Mouse (Mus musculus) MEL (cell line): Measurements from ENCODE around the gene AC170998.1. TPM values are rescaled to one million over a fixed set of nuclear protein-coding genes. Genes with fewer than 3 reads are reported as not detected.

ENCODE experiments used
- DNase-seq: peaks from one replicate; pipeline ENCODE4 v3.0.0; 2011; ENCODE audit warnings: low read depth, low spot score
- H3K27ac ChIP-seq: 2 replicates; pipeline ENCODE4 v1.5.1; 2012; ENCODE audit warnings: low read depth, mild to moderate bottlenecking, control low read depth, low read length, moderate library complexity; ENCODE audit not compliant: control insufficient read depth
- H3K27me3 ChIP-seq, 2 experiments: fragments of 150-350 bp in 1 of 2; sonication (generic) in 1 of 2; 2 replicates each; pipeline ENCODE4 v1.6.1; 2012; ENCODE audit warnings: low read length in 2 of 2, mild to moderate bottlenecking in 2 of 2, improper control_type of control experiment in 1 of 2, moderate library complexity in 1 of 2; ENCODE audit not compliant: insufficient read depth in 2 of 2, control insufficient read depth in 1 of 2
- H3K36me3 ChIP-seq, 2 experiments: 2 replicates each; pipeline ENCODE4 v1.6.1; 2012 to 2014; ENCODE audit warnings: low read length in 2 of 2, improper control_type of control experiment in 1 of 2, inconsistent platforms in 1 of 2, mild to moderate bottlenecking in 1 of 2; ENCODE audit not compliant: insufficient read depth in 2 of 2, control insufficient read depth in 1 of 2
- H3K4me1 ChIP-seq, 2 experiments: fragments of 150-350 bp in 1 of 2; sonication (generic) in 1 of 2; 2 replicates each; pipeline ENCODE4 v1.6.1; 2012; ENCODE audit warnings: low read length in 2 of 2, improper control_type of control experiment in 1 of 2, mild to moderate bottlenecking in 1 of 2; ENCODE audit not compliant: insufficient read depth in 2 of 2, control insufficient read depth in 1 of 2
- H3K4me3 ChIP-seq, 2 experiments: fragments of 150-350 bp in 1 of 2; sonication (generic) in 1 of 2; 2 replicates each; pipeline ENCODE4 v1.5.1; 2012; ENCODE audit warnings: low read depth in 2 of 2, low read length in 2 of 2, mild to moderate bottlenecking in 2 of 2, moderate library complexity in 2 of 2, control low read depth in 1 of 2, improper control_type of control experiment in 1 of 2; ENCODE audit not compliant: control insufficient read depth in 1 of 2, insufficient read depth in 1 of 2
- H3K79me2 ChIP-seq: 2 replicates; pipeline ENCODE4 v1.6.1; 2012; ENCODE audit warnings: mild to moderate bottlenecking, low read length, moderate library complexity; ENCODE audit not compliant: control insufficient read depth, poor library complexity, insufficient read depth
- H3K9ac ChIP-seq: 2 replicates; pipeline ENCODE4 v1.6.1; 2012; ENCODE audit warnings: low read depth, mild to moderate bottlenecking, control low read depth, low read length, moderate library complexity; ENCODE audit not compliant: control insufficient read depth, poor library complexity, severe bottlenecking
- H3K9me3 ChIP-seq: fragments of 150-350 bp; sonication (generic); replicated peaks from 2 replicates; pipeline ENCODE4 v1.6.1; 2012; ENCODE audit warnings: mild to moderate bottlenecking, low read length, improper control_type of control experiment, moderate library complexity; ENCODE audit not compliant: insufficient read depth
- BHLHE40 ChIP-seq: IDR thresholded peaks from 2 replicates; pipeline ENCODE4 v1.6.1; 2012; ENCODE audit warnings: low read depth, mild to moderate bottlenecking, inconsistent platforms, low read length, improper control_type of control experiment, borderline replicate concordance
- CHD1 ChIP-seq: IDR thresholded peaks from 2 replicates; pipeline ENCODE4 v1.6.1; 2012; ENCODE audit warnings: low read depth, mild to moderate bottlenecking, inconsistent platforms, low read length, improper control_type of control experiment
- E2F4 ChIP-seq: IDR thresholded peaks from 2 replicates; pipeline ENCODE4 v1.6.1; 2011; ENCODE audit warnings: low read depth, low read length, improper control_type of control experiment, borderline replicate concordance
- ELF1 ChIP-seq: IDR thresholded peaks from 2 replicates; pipeline ENCODE4 v1.6.1; 2014; ENCODE audit warnings: low read depth, mild to moderate bottlenecking, inconsistent platforms, low read length, improper control_type of control experiment, moderate library complexity
- EP300 ChIP-seq, 2 experiments: IDR thresholded peaks; 2 replicates each; pipeline ENCODE4 v1.6.1; 2011; ENCODE audit warnings: improper control_type of control experiment in 2 of 2, low read length in 2 of 2, low read depth in 1 of 2, mild to moderate bottlenecking in 1 of 2
- ETS1 ChIP-seq: IDR thresholded peaks from 2 replicates; pipeline ENCODE4 v1.6.1; 2012; ENCODE audit warnings: low read depth, mild to moderate bottlenecking, inconsistent platforms, low read length, improper control_type of control experiment, moderate library complexity
- GABPA ChIP-seq: IDR thresholded peaks from 2 replicates; pipeline ENCODE4 v1.6.1; 2012; ENCODE audit warnings: low read depth, mild to moderate bottlenecking, inconsistent platforms, low read length, improper control_type of control experiment, moderate library complexity
- GATA1 ChIP-seq: IDR thresholded peaks from 2 replicates; pipeline ENCODE4 v1.6.1; 2011; ENCODE audit warnings: low read depth, low read length, improper control_type of control experiment
- HCFC1 ChIP-seq: IDR thresholded peaks from 2 replicates; pipeline ENCODE4 v1.6.1; 2012; ENCODE audit warnings: low read depth, mild to moderate bottlenecking, inconsistent platforms, low read length, improper control_type of control experiment, moderate library complexity
- KAT2A ChIP-seq: conservative IDR thresholded peaks from 2 replicates; pipeline ENCODE4 v1.6.1; 2012; ENCODE audit warnings: low read depth, low read length, improper control_type of control experiment, inconsistent platforms
- MAX ChIP-seq: IDR thresholded peaks from 2 replicates; pipeline ENCODE4 v1.6.1; 2011; ENCODE audit warnings: low read length, improper control_type of control experiment
- MAZ ChIP-seq: IDR thresholded peaks from 2 replicates; pipeline ENCODE4 v1.6.1; 2012; ENCODE audit warnings: low read depth, mild to moderate bottlenecking, inconsistent platforms, low read length, improper control_type of control experiment
- MYB ChIP-seq: IDR thresholded peaks from 2 replicates; pipeline ENCODE4 v1.6.1; 2011; ENCODE audit warnings: mild to moderate bottlenecking, low read depth, low read length, improper control_type of control experiment
- NELFE ChIP-seq: IDR thresholded peaks from 2 replicates; pipeline ENCODE4 v1.6.1; 2011; ENCODE audit warnings: low read depth, low read length, improper control_type of control experiment
- POLR2A ChIP-seq, 2 experiments: IDR thresholded peaks; 2 replicates each; pipeline ENCODE4 v1.6.1; 2011 to 2012; ENCODE audit warnings: low read length in 2 of 2, mild to moderate bottlenecking in 2 of 2, control low read depth in 1 of 2, improper control_type of control experiment in 1 of 2, low read depth in 1 of 2, moderate library complexity in 1 of 2; ENCODE audit not compliant: control insufficient read depth in 1 of 2, insufficient read depth in 1 of 2, poor library complexity in 1 of 2
- POLR2AphosphoS5 ChIP-seq: IDR thresholded peaks from 2 replicates; pipeline ENCODE4 v1.6.1; 2012; ENCODE audit warnings: low read depth, borderline replicate concordance, mild to moderate bottlenecking, inconsistent platforms, low read length, moderate library complexity, mixed read lengths
- SIN3A ChIP-seq: IDR thresholded peaks from 2 replicates; pipeline ENCODE4 v1.6.1; 2012; ENCODE audit warnings: low read length, improper control_type of control experiment, inconsistent platforms
- SMC3 ChIP-seq: IDR thresholded peaks from 2 replicates; pipeline ENCODE4 v1.6.1; 2011; ENCODE audit warnings: low read depth, low read length, improper control_type of control experiment
- TAL1 ChIP-seq: IDR thresholded peaks from 2 replicates; pipeline ENCODE4 v1.6.1; 2012; ENCODE audit warnings: mild to moderate bottlenecking, inconsistent platforms, low read length, moderate library complexity, mixed read lengths
- TBP ChIP-seq: IDR thresholded peaks from 2 replicates; pipeline ENCODE4 v1.8.0; 2011; ENCODE audit warnings: low read depth, low read length, improper control_type of control experiment
- TCF12 ChIP-seq: IDR thresholded peaks from 2 replicates; pipeline ENCODE4 v1.6.1; 2014; ENCODE audit warnings: low read depth, mild to moderate bottlenecking, inconsistent platforms, low read length, improper control_type of control experiment, moderate library complexity
- USF2 ChIP-seq, 2 experiments: IDR thresholded peaks; 2 replicates each; pipeline ENCODE4 v1.6.1; 2011 to 2012; ENCODE audit warnings: improper control_type of control experiment in 2 of 2, low read length in 2 of 2, borderline replicate concordance in 1 of 2, inconsistent platforms in 1 of 2, low read depth in 1 of 2, mild to moderate bottlenecking in 1 of 2; ENCODE audit not compliant: insufficient read depth in 1 of 2
- ZMIZ1 ChIP-seq: IDR thresholded peaks from 2 replicates; pipeline ENCODE4 v1.6.1; 2012; ENCODE audit warnings: low read depth, mild to moderate bottlenecking, inconsistent platforms, low read length, improper control_type of control experiment, moderate library complexity
- ZNF384 ChIP-seq: IDR thresholded peaks from 2 replicates; pipeline ENCODE4 v1.6.1; 2012; ENCODE audit warnings: low read depth, mild to moderate bottlenecking, inconsistent platforms, low read length, improper control_type of control experiment
- polyA plus RNA-seq, 2 experiments: library from polyadenylated mRNA; stranded (reverse) in 1 of 2; unstranded in 1 of 2; fragments of >175 nt in 1 of 2; fragments of >200 nt in 1 of 2; gene quantifications; 2 replicates each; pipeline versions ENCODE4 v1.2.1 to v1.2.4; 2012; ENCODE audit warnings: low replicate concordance in 2 of 2, low read depth in 1 of 2; ENCODE audit not compliant: insufficient read length in 2 of 2, insufficient read depth in 1 of 2, missing spikeins in 1 of 2
- total RNA-seq: library from RNA; depleted of rRNA; stranded (reverse); fragments of 300-350 nt; gene quantifications from 2 replicates; pipeline ENCODE4 v1.2.3, GENCODE M21; 2012

AC170998.1 gene
- total and polyA plus RNA-seq, 3 experiments: 0.42 TPM; not detected in 1

DNA sequence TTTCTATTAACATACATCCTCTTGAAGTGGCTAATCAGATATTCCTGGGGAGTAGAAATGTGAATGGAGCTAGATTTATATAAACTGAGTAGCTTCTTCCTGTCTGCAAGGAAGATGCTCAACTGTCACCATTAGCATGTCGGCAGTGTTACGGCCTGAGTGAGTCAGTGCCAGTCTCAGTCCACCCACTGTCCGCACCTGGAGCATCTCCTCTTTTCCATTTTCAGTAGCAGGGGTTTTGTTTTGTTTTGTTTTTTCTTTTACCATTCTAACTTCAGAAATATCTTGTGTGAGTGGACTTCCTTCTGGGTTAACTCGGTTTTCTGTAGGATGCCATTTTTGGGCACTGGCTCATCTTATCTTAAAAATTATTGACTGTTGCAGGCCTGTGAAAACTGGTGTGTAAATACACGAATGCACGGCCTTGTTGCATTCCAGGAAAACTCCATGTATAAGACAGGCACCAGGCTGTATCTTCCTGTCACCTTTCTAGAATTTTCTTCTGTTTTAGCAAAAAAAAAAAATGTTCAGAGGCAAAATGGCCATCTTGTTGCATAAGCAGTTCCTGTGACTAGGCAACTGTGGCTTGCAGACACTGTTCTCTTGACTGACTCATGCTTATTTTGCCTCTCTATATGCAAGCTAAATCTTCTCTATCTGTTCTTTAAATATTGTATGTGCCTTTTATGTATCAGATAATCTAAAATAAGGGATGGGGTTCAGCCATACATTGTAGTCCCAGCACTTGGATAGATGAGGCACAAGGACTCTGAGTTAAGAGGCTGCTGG is 9.6 kb downstream of the AC170998.1 start:
- Histone ChIP-seq H3K27me3 (no peaks in the 10 kb centered on the region), H3K4me1 (no peaks in the 10 kb centered on the region; a peak in 1 of 4 replicates), H3K9me3 (no peaks in the 10 kb centered on the region), H3K4me3 (no peak overlapping the region), H3K9ac (no peak overlapping the region), H3K27ac (no peak overlapping the region), H3K79me2 (no peaks in the 10 kb centered on the region), H3K36me3 (peaks cover 0 to 8% of the 10 kb centered on the region in 2 experiments; a peak in 2 of 4 replicates)
- TF ChIP-seq SMC3 (no peak), E2F4 (no peak), ELF1 (no peak), CHD1 (no peak), TBP (no peak), POLR2AphosphoS5 (no peak), ZMIZ1 (no peak), EP300 (IDR thresholded peaks at IDR 0.05; ENCODE audit: low read depth in 1 of 2, low read length in 2 of 2) (no peak), MAZ (no peak), MYB (no peak), TAL1 (no peak), POLR2A (IDR thresholded peaks at IDR 0.05; ENCODE audit: control insufficient read depth in 1 of 2, insufficient read depth in 1 of 2, low read depth in 1 of 2, low read length in 2 of 2, poor library complexity in 1 of 2) (no peak), BHLHE40 (no peak), GABPA (no peak), HCFC1 (no peak)
- DNase-seq: no peak

DNA sequence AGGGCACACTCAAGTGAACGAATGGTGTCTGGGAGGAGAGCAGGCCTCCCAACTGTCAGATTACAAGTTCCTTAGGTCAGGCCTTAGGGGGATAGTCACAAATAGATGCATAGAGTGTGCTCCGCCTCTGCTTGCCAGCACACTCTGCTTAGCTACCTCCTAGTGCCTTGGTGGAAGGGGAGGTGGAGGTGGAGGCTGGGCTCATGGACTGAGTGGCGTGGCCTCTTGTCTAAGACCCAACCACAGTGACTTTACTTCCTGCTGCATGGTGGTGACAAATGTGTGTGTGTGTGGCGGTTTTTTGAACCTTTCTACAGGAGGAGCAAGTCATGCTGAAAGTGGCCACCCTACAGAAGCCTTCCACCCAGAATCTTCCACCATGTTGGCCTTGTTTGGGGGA is 10.6 kb downstream of the AC170998.1 start:
- Histone ChIP-seq H3K9ac (no peak overlapping the region), H3K79me2 (no peaks in the 10 kb centered on the region), H3K4me3 (no peak overlapping the region), H3K9me3 (no peaks in the 10 kb centered on the region), H3K27ac (no peak overlapping the region), H3K36me3 (peaks cover 0 to under 1% of the 10 kb centered on the region in 2 experiments; a peak in 1 of 4 replicates), H3K27me3 (no peaks in the 10 kb centered on the region), H3K4me1 (no peaks in the 10 kb centered on the region; a peak in 1 of 4 replicates)
- no peak for TF ChIP-seq ZNF384
- no peak for TF ChIP-seq MAX
- TF ChIP-seq MYB: no peak
- TF ChIP-seq MAZ: no peak
- TF ChIP-seq TCF12: no peak
- no peak for TF ChIP-seq SIN3A
- TF ChIP-seq ETS1: no peak
- no peak for TF ChIP-seq USF2 (IDR thresholded peaks at IDR 0.05; ENCODE audit: borderline replicate concordance in 1 of 2, insufficient read depth in 1 of 2, low read depth in 1 of 2, low read length in 2 of 2)
- no peak for TF ChIP-seq TBP
- no peak for TF ChIP-seq NELFE
- no peak for TF ChIP-seq POLR2AphosphoS5
- TF ChIP-seq EP300 (IDR thresholded peaks at IDR 0.05; ENCODE audit: low read depth in 1 of 2, low read length in 2 of 2): no peak
- no peak for TF ChIP-seq GATA1
- no peak for TF ChIP-seq KAT2A
- no peak for TF ChIP-seq ELF1
- TF ChIP-seq SMC3: no peak
- no peak for DNase-seq
